Mouse (Mus musculus): ENCODE measurements at regions not wholly inside any gene's neighbourhood (a gene's known extent, or its start where the extent isn't known, plus 50 kb on each side); places are given as distances from the start of the nearest gene placed in this dataset.
"Not testable (repeated sequence)": the region's sequence is repeated elsewhere in the genome, so short reads cannot be mapped to it uniquely, and the experiment has no call there.

DNA sequence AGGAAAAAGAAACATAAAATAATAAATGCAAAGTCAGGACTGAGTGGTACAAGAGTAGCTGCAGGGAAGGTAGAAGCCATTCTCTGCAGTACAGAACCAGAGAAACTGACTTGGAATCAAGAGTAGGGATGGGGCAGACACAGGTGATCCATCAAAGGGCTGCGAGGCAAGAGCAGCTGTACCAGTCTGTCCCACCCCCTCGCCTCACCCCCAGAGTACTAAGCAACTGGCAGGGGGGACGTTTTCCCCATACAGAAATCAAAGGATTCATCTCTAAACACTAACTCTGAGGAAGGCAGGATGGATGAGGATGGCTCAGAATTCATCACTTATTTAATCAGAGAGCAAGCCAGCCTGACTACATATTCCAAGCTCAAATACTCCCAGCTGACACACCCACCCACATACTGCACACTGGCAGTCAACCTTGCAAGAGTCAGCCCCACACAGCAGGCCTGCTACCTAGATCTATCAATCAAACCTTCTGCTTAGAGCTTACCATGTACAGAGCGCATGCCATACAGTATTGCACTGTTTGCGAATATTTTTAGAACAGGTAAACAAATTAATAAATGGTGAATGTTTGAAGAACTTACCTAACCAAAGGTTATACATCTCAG lies 180.5 kb upstream of the Plcz1 start:
- Histone ChIP-seq H3K9ac (ENCODE audit: low read length) (no peak overlapping the region), H3K4me2 (ENCODE audit: low read depth, low read length) (no peak overlapping the region), H3K4me3 (ENCODE audit: low read length) (no peak overlapping the region), H3K36me3 (ENCODE audit: control insufficient read depth, insufficient read depth, low read length) (no peaks in the 10 kb centered on the region), H3K27me3 (ENCODE audit: control insufficient read depth, insufficient read depth, low read depth, low read length) (no peaks in the 10 kb centered on the region), H3K4me1 (replicated peaks; ENCODE audit: control insufficient read depth, insufficient read depth, low read length) (no peaks in the 10 kb centered on the region), H3K27ac (ENCODE audit: low read length) (no peak overlapping the region), H3K9me3 (ENCODE audit: control insufficient read depth, low read length) (no peaks in the 10 kb centered on the region; the same call in 1 of the 2 replicates)
- no peak for ATAC-seq (ENCODE audit: low read depth)
- WGBS, result 52% methylated on average over 5 of the region's 5 CpGs

DNA sequence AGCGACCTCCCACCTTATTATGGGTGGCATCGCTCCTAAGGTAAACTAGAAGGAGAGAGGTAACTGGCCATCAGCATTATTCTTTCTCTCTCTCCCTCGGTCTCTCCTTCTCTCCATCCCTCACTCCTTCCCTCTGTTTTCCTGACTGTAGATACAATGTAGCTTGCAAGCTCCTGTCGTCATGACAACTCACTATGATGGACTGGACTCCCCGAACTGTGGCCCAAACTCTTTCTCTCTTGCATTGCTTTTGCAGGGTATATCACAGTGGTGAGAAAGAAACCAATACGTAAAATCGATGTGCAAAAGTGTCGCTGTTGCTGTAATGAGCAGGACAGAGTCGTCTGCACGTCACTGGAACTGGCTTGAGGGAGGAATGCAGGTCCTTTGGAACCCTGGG lies 177.5 kb upstream of the Plcz1 start:
- Histone ChIP-seq H3K27me3 (ENCODE audit: control insufficient read depth, insufficient read depth, low read depth, low read length) (no peaks in the 10 kb centered on the region), H3K4me3 (ENCODE audit: low read length) (no peak overlapping the region), H3K36me3 (ENCODE audit: control insufficient read depth, insufficient read depth, low read length) (no peaks in the 10 kb centered on the region), H3K4me1 (replicated peaks; ENCODE audit: control insufficient read depth, insufficient read depth, low read length) (no peaks in the 10 kb centered on the region), H3K4me2 (ENCODE audit: low read depth, low read length) (no peak overlapping the region), H3K9ac (ENCODE audit: low read length) (no peak overlapping the region), H3K9me3 (ENCODE audit: control insufficient read depth, low read length) (no peaks in the 10 kb centered on the region), H3K27ac (ENCODE audit: low read length) (no peak overlapping the region)
- ATAC-seq (ENCODE audit: low read depth), result no peak
- 84% methylated on average over 10 of the region's 10 CpGs for WGBS

DNA sequence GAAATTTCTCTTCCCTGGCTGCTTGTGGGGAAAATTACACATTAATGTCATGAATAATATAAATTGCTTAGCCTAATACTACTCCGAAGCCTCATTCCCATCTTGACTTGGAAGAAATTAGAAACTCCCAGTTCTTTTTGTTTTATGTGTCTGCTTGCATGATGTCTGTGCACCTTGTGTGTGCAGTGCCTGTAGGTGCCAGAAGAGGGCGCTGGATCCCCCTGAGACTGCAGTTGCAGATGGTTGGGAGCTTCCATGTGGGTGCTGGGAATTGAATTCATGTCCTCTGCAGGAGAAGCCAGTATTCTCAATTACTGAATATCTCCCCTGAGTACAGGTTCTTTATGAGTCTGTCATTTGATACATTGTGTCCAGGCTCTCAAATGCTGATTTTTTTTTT lies 171.1 kb upstream of the Plcz1 start:
- no peak for ATAC-seq (ENCODE audit: low read depth)
- WGBS, result 64% methylated on average over 2 of the region's 2 CpGs
- Histone ChIP-seq H3K36me3 (ENCODE audit: control insufficient read depth, insufficient read depth, low read length) (no peaks in the 10 kb centered on the region), H3K27me3 (ENCODE audit: control insufficient read depth, insufficient read depth, low read depth, low read length) (no peaks in the 10 kb centered on the region), H3K4me3 (ENCODE audit: low read length) (no peak overlapping the region), H3K27ac (ENCODE audit: low read length) (no peak overlapping the region), H3K9ac (ENCODE audit: low read length) (no peak overlapping the region), H3K4me2 (ENCODE audit: low read depth, low read length) (no peak overlapping the region), H3K9me3 (ENCODE audit: control insufficient read depth, low read length) (no peaks in the 10 kb centered on the region), H3K4me1 (replicated peaks; ENCODE audit: control insufficient read depth, insufficient read depth, low read length) (no peaks in the 10 kb centered on the region)

- Histone ChIP-seq H3K9me3 (ENCODE audit: control insufficient read depth, low read length) (no peaks in the 10 kb centered on the region), H3K27me3 (ENCODE audit: control insufficient read depth, insufficient read depth, low read depth, low read length) (no peaks in the 10 kb centered on the region), H3K4me3 (ENCODE audit: low read length) (no peak overlapping the region), H3K9ac (ENCODE audit: low read length) (no peak overlapping the region), H3K27ac (ENCODE audit: low read length) (no peak overlapping the region), H3K4me2 (ENCODE audit: low read depth, low read length) (no peak overlapping the region), H3K36me3 (ENCODE audit: control insufficient read depth, insufficient read depth, low read length) (no peaks in the 10 kb centered on the region), H3K4me1 (replicated peaks; ENCODE audit: control insufficient read depth, insufficient read depth, low read length) (no peaks in the 10 kb centered on the region)
- no peak for ATAC-seq (ENCODE audit: low read depth)
- 87% methylated on average over 6 of the region's 6 CpGs for WGBS
These were observed 168.9 kb upstream of the Plcz1 start for GRCm38 (mm10) chr6:140210141-140210540.

DNA sequence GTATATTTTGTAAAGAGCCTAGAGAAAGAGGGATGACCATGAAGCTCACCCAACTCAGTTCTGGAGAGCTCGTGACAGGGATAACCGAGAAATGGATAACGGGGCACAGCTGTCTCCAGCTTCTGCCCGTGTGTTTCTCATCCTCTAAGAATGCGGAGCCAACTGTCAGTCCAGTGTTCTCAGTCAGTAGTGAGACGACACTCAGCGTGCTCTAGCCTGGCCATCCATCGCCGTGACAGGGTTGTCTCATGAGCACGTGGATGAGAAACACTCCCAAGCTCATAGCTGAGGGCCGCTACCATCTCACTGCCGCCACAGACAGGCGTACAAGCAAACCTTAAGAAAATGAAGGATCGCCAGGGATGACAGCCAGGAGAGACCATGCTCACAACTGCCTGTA lies 167.8 kb upstream of the Plcz1 start:
- Histone ChIP-seq H3K9me3 (ENCODE audit: control insufficient read depth, low read length) (no peaks in the 10 kb centered on the region), H3K27ac (ENCODE audit: low read length) (no peak overlapping the region), H3K36me3 (ENCODE audit: control insufficient read depth, insufficient read depth, low read length) (no peaks in the 10 kb centered on the region), H3K4me2 (ENCODE audit: low read depth, low read length) (no peak overlapping the region), H3K4me1 (replicated peaks; ENCODE audit: control insufficient read depth, insufficient read depth, low read length) (no peaks in the 10 kb centered on the region), H3K4me3 (ENCODE audit: low read length) (no peak overlapping the region), H3K27me3 (ENCODE audit: control insufficient read depth, insufficient read depth, low read depth, low read length) (no peaks in the 10 kb centered on the region), H3K9ac (ENCODE audit: low read length) (no peak overlapping the region)
- ATAC-seq (ENCODE audit: low read depth), result peak; percentile 62
- WGBS, result 44% methylated on average over 14 of the region's 14 CpGs

GRCm38 (mm10) chr6:140208375-140208774 lies 167.1 kb upstream of the Plcz1 start:
- Histone ChIP-seq H3K4me2 (ENCODE audit: low read depth, low read length) (no peak overlapping the region), H3K27me3 (ENCODE audit: control insufficient read depth, insufficient read depth, low read depth, low read length) (no peaks in the 10 kb centered on the region), H3K9ac (ENCODE audit: low read length) (no peak overlapping the region), H3K4me1 (replicated peaks; ENCODE audit: control insufficient read depth, insufficient read depth, low read length) (no peaks in the 10 kb centered on the region), H3K4me3 (ENCODE audit: low read length) (no peak overlapping the region), H3K27ac (ENCODE audit: low read length) (no peak overlapping the region), H3K9me3 (ENCODE audit: control insufficient read depth, low read length) (no peaks in the 10 kb centered on the region), H3K36me3 (ENCODE audit: control insufficient read depth, insufficient read depth, low read length) (no peaks in the 10 kb centered on the region)
- ATAC-seq (ENCODE audit: low read depth), result no peak
- 65% methylated on average over 3 of the region's 3 CpGs for WGBS

GRCm38 (mm10) chr6:140206676-140207075 lies 165.4 kb upstream of the Plcz1 start:
- WGBS, result 83% methylated on average over 11 of the region's 11 CpGs
- H3K27ac ChIP-seq (ENCODE audit: low read length); ATAC-seq (ENCODE audit: low read depth); H3K4me3 ChIP-seq (ENCODE audit: low read length); H3K4me1 ChIP-seq (replicated peaks; ENCODE audit: control insufficient read depth, insufficient read depth, low read length); H3K27me3 ChIP-seq (ENCODE audit: control insufficient read depth, insufficient read depth, low read depth, low read length); H3K36me3 ChIP-seq (ENCODE audit: control insufficient read depth, insufficient read depth, low read length); H3K4me2 ChIP-seq (ENCODE audit: low read depth, low read length); H3K9me3 ChIP-seq (ENCODE audit: control insufficient read depth, low read length); H3K9ac ChIP-seq (ENCODE audit: low read length): not testable (repeated sequence)

GRCm38 (mm10) chr6:140201356-140201755 lies 160.1 kb upstream of the Plcz1 start:
- Histone ChIP-seq H3K36me3 (ENCODE audit: control insufficient read depth, insufficient read depth, low read length) (no peaks in the 10 kb centered on the region), H3K27ac (ENCODE audit: low read length) (no peak overlapping the region), H3K9ac (ENCODE audit: low read length) (no peak overlapping the region), H3K4me3 (ENCODE audit: low read length) (no peak overlapping the region), H3K9me3 (ENCODE audit: control insufficient read depth, low read length) (no peaks in the 10 kb centered on the region), H3K4me2 (ENCODE audit: low read depth, low read length) (no peak overlapping the region), H3K4me1 (replicated peaks; ENCODE audit: control insufficient read depth, insufficient read depth, low read length) (no peaks in the 10 kb centered on the region), H3K27me3 (ENCODE audit: control insufficient read depth, insufficient read depth, low read depth, low read length) (no peaks in the 10 kb centered on the region)
- 50% methylated on average over 1 of the region's 1 CpGs for WGBS
- 0 out of 2 replicates have a peak, but pooled peaks have one; percentile 12 for ATAC-seq (ENCODE audit: low read depth)

- 0 out of 2 replicates have a peak overlapping the region, but pooled peaks have one; percentile 13 for H3K27ac ChIP-seq (ENCODE audit: low read length)
- H3K4me3 ChIP-seq (ENCODE audit: low read length), result no peak overlapping the region
- 35% methylated on average over 5 of the region's 5 CpGs for WGBS
- peak; percentile 69 for ATAC-seq (ENCODE audit: low read depth)
- H3K9me3 ChIP-seq (ENCODE audit: control insufficient read depth, low read length), result no peaks in the 10 kb centered on the region
- H3K27me3 ChIP-seq (ENCODE audit: control insufficient read depth, insufficient read depth, low read depth, low read length), result no peaks in the 10 kb centered on the region
- H3K36me3 ChIP-seq (ENCODE audit: control insufficient read depth, insufficient read depth, low read length), result no peaks in the 10 kb centered on the region
- H3K4me2 ChIP-seq (ENCODE audit: low read depth, low read length), result no peak overlapping the region
- no peaks in the 10 kb centered on the region for H3K4me1 ChIP-seq (replicated peaks; ENCODE audit: control insufficient read depth, insufficient read depth, low read length)
- H3K9ac ChIP-seq (ENCODE audit: low read length), result no peak overlapping the region
These were observed 159.1 kb upstream of the Plcz1 start for GRCm38 (mm10) chr6:140200322-140200721.

DNA sequence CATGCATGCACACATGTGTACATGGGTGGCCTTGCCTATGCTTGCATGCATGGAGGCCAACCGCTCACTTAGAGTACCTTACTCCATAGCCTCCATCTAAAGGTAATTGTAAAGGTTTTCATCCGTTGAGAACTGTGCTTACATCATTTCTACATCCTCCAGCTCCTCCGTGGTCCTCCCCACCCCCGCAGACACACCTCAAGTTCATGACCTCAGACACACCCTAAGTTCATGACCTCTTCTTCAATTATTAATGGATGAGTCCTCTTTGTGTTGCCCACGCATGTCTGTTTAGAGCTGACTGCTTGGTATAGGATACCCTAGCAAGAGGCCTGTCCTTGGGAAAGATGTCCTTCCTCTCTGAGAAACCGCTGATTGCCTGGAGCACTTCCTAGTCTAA lies 156.8 kb upstream of the Plcz1 start:
- Histone ChIP-seq H3K9me3 (ENCODE audit: control insufficient read depth, low read length) (no peaks in the 10 kb centered on the region), H3K27me3 (ENCODE audit: control insufficient read depth, insufficient read depth, low read depth, low read length) (no peaks in the 10 kb centered on the region), H3K27ac (ENCODE audit: low read length) (no peak overlapping the region), H3K4me1 (replicated peaks; ENCODE audit: control insufficient read depth, insufficient read depth, low read length) (no peaks in the 10 kb centered on the region), H3K36me3 (ENCODE audit: control insufficient read depth, insufficient read depth, low read length) (no peaks in the 10 kb centered on the region), H3K9ac (ENCODE audit: low read length) (no peak overlapping the region), H3K4me3 (ENCODE audit: low read length) (no peak overlapping the region), H3K4me2 (ENCODE audit: low read depth, low read length) (no peak overlapping the region)
- no peak for ATAC-seq (ENCODE audit: low read depth)
- whole genome bisulfite sequencing, result 74% methylated on average over 6 of the region's 6 CpGs
